9 mouse cellular contexts compared by ENCODE assay signal in the genomic region with DNA sequence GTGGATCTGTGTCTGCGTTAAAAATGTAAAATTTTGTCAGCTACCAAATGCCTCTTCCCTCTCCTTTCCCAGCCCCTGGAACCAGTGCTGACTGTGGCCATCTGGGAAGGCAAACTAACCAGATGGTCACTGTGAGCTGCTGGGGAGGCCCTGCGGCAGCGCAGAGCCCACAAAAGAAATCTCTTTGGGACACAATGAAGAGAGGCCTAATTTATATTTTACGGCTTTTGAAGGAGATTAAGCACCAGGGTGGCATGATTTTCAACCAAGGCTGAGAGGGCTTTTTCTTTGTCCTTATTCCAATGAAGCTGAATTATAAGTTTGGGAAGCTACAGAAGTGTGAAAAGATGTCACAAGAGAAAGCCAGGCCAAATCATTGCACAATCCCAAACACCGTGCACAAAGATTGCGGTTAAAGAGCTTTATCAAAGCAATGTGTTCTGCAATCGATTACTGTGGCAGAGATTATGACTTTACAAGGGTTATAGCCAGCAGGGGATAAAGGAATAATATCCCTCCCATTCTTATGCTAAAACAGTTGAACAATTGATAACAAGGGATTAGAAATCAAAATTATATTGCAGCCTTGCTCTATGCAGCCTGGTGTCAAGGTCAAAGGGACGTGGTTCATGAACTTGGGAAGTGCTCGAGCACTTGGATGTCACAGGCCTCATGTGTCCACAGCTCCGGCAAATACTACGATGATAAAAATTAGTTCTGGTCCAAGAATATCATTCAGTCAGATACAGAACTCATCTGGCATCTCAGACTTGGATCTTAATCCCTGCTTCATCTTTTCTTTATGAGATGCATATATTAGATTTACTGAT.
DNase-seq lines count a peak whose midpoint lies in the region; ATAC-seq and TF ChIP-seq lines count a peak whose summit lies in the region.
"Had no signal": no experiment of that assay in that cellular context is flagged by ENCODE, and none has a peak within 500 bp of the region (broad histone marks: within the 10 kb centered on the region; RNA-seq: fewer than 3 reads in every experiment).

No protein-coding gene starts in this region.

- peaks cover 6% of the 10 kb centered on the region; the same call in 1 of the 2 replicates for H3K4me1 ChIP-seq in cerebellum, adult 2 months (ENCODE audit: control insufficient read depth, insufficient read depth, low read length)
- peaks cover 19% of the 10 kb centered on the region for H3K4me1 ChIP-seq in forebrain, embryonic 10.5 days
- H3K4me1 ChIP-seq in neural tube, embryonic 12.5 days: 0 out of 2 replicates have a peak, but pooled peaks cover 5% of the 10 kb centered on the region
- 0 out of 2 replicates have a peak, but pooled peaks cover 2% of the 10 kb centered on the region for H3K4me1 ChIP-seq in heart, embryonic 12.5 days (replicated peaks)

- H3K9me3 ChIP-seq in forebrain, embryonic 10.5 days: no peaks in the 10 kb centered on the region
- H3K9me3 ChIP-seq in neural tube, embryonic 12.5 days: no peaks in the 10 kb centered on the region
- H3K9me3 ChIP-seq in heart, embryonic 12.5 days (replicated peaks): no peaks in the 10 kb centered on the region
- H3K9me3 ChIP-seq: embryonic facial prominence, embryonic 13.5 days had no signal

- 15% methylated on average over 11 of the region's 11 CpGs for WGBS in cerebellum, adult 2 months
- 28% methylated on average over 11 of the region's 11 CpGs for WGBS in forebrain, embryonic 10.5 days
- WGBS in neural tube, embryonic 12.5 days: 14% methylated on average over 11 of the region's 11 CpGs
- WGBS in heart, embryonic 12.5 days: 73% methylated on average over 11 of the region's 11 CpGs

- H3K4me3 ChIP-seq in cerebellum, adult 2 months (replicated peaks; ENCODE audit: insufficient read depth, low read depth, low read length): no peak overlapping the region
- H3K4me3 ChIP-seq in forebrain, embryonic 10.5 days: no peak overlapping the region
- no peak overlapping the region for H3K4me3 ChIP-seq in neural tube, embryonic 12.5 days
- H3K4me3 ChIP-seq in heart, embryonic 12.5 days: no peak overlapping the region
- H3K4me3 ChIP-seq: embryonic facial prominence, embryonic 13.5 days had no signal

- peak overlapping the region; percentile 5; the same call in 1 of the 2 replicates for H3K4me2 ChIP-seq in neural tube, embryonic 12.5 days (replicated peaks)
- H3K4me2 ChIP-seq in heart, embryonic 12.5 days: no peak overlapping the region
- H3K4me2 ChIP-seq: embryonic facial prominence, embryonic 13.5 days had no signal

- peak; percentile 87 to 94 for DNase-seq in cerebellum, adult 2 months
- DNase-seq in forebrain, embryonic 10.5 days (ENCODE audit: extremely low spot score, low spot score): peak; percentile 46
- DNase-seq in layer of hippocampus, postnatal 14 days (ENCODE audit: low spot score in 2 of 2): peak; percentile 58 to 81
- DNase-seq in MN1 (ENCODE audit: low spot score): no peak
- DNase-seq in kidney, adult 11 months: no peak
- no peak for DNase-seq in kidney, postnatal 10 days

- H3K27me3 ChIP-seq in cerebellum, adult 2 months (ENCODE audit: control insufficient read depth, insufficient read depth, low read length): no peaks in the 10 kb centered on the region
- H3K27me3 ChIP-seq in forebrain, embryonic 10.5 days (ENCODE audit: poor library complexity, severe bottlenecking): peaks cover 16% of the 10 kb centered on the region; the same call in 1 of the 2 replicates
- no peaks in the 10 kb centered on the region for H3K27me3 ChIP-seq in neural tube, embryonic 12.5 days (replicated peaks)
- H3K27me3 ChIP-seq in heart, embryonic 12.5 days (replicated peaks): no peaks in the 10 kb centered on the region
- H3K27me3 ChIP-seq: embryonic facial prominence, embryonic 13.5 days had no signal

- no peaks in the 10 kb centered on the region for H3K36me3 ChIP-seq in forebrain, embryonic 10.5 days (replicated peaks)
- no peaks in the 10 kb centered on the region for H3K36me3 ChIP-seq in neural tube, embryonic 12.5 days
- no peaks in the 10 kb centered on the region for H3K36me3 ChIP-seq in heart, embryonic 12.5 days
- H3K36me3 ChIP-seq: embryonic facial prominence, embryonic 13.5 days had no signal

- no peak for TF ChIP-seq CTCF in cerebellum, adult 2 months (IDR thresholded peaks at IDR 0.05; ENCODE audit: borderline replicate concordance, insufficient read depth, low read depth, low read length)

- no peak for TF ChIP-seq POLR2A in cerebellum, adult 2 months (IDR thresholded peaks at IDR 0.05; ENCODE audit: borderline replicate concordance, insufficient read depth, low read length)

- H3K9ac ChIP-seq in neural tube, embryonic 12.5 days: no peak overlapping the region
- no peak overlapping the region for H3K9ac ChIP-seq in heart, embryonic 12.5 days
- H3K9ac ChIP-seq: embryonic facial prominence, embryonic 13.5 days had no signal

- H3K27ac ChIP-seq in cerebellum, adult 2 months (ENCODE audit: insufficient read depth, low read length): peak overlapping the region; percentile 30
- peak overlapping the region; percentile 60 for H3K27ac ChIP-seq in forebrain, embryonic 10.5 days
- 0 out of 2 replicates have a peak overlapping the region, but pooled peaks have one; percentile 37 for H3K27ac ChIP-seq in neural tube, embryonic 12.5 days
- H3K27ac ChIP-seq in heart, embryonic 12.5 days (ENCODE audit: poor library complexity, severe bottlenecking): no peak overlapping the region
- H3K27ac ChIP-seq: embryonic facial prominence, embryonic 13.5 days had no signal

- ATAC-seq in neural tube, embryonic 12.5 days (ENCODE audit: low FRiP score, low read depth): peak; percentile 92
- ATAC-seq in heart, embryonic 12.5 days (ENCODE audit: insufficient number of reproducible peaks, low FRiP score): no peak

Comparison
In these comparisons a context has a peak if more than half of its experiments do, and no peak if none do; other contexts are left out.
1. DNase-seq: peak in cerebellum, adult 2 months (2 of 2), forebrain, embryonic 10.5 days (single experiment) and layer of hippocampus, postnatal 14 days (2 of 2); none in MN1 (single experiment), kidney, adult 11 months (single experiment) and kidney, postnatal 10 days (single experiment).